Mouse (Mus musculus) erythroblast, adult 5-6 weeks (primary cell): ENCODE measurements around the gene Gemin7. TPM values are rescaled to one million over a fixed set of nuclear protein-coding genes. Genes with fewer than 3 reads are reported as not detected.
A peak's percentile ranks its signal among the peaks of the same experiment; 100 is the strongest.
"Not testable (repeated sequence)": the region's sequence is repeated elsewhere in the genome, so short reads cannot be mapped to it uniquely, and the experiment has no call there.

Source experiments
- ATAC-seq: replicated peaks from 2 replicates; pipeline ENCODE4 v1.8.0; 2016; ENCODE audit warnings: moderate number of reproducible peaks, mild to moderate bottlenecking, moderate TSS enrichment, inconsistent platforms; ENCODE audit not compliant: poor library complexity, low FRiP score, severe bottlenecking
- total RNA-seq, 2 experiments: library from RNA; stranded (forward) in 1 of 2; stranded (reverse) in 1 of 2; fragments of 150-400 nt in 1 of 2; fragments of 200-764, 138-1000 nt in 1 of 2; gene quantifications; 2 replicates each; pipeline versions ENCODE4 v1.2.3 to v1.2.4; 2015 to 2017; ENCODE audit warnings: low replicate concordance in 2 of 2

Gene Gemin7
- total RNA-seq (2015; ENCODE audit: low replicate concordance) (32.0 and 46.7 TPM in 2 replicates), total RNA-seq (2017; ENCODE audit: low replicate concordance) (10.2 and 13.5 TPM in 2 replicates)

- 0 out of 2 replicates have a peak, but pooled peaks have one; percentile 13 for ATAC-seq
Observed at GRCm38 (mm10) chr7:19577141-19577852, at the start of gene Gemin7, which contains the start of gene Zfp296. Gemin7 (minus strand) TSS chr7:19577595. Zfp296 (plus strand) TSS chr7:19577287.

GRCm38 (mm10) chr7:19623433-19623832 is 46.0 kb upstream of the Gemin7 start:
- no peak for ATAC-seq

- ATAC-seq: no peak
Observed at GRCm38 (mm10) chr7:19622241-19622640, 44.8 kb upstream of the Gemin7 start.

GRCm38 (mm10) chr7:19620811-19621210 is 43.4 kb upstream of the Gemin7 start:
- ATAC-seq: no peak

GRCm38 (mm10) chr7:19619004-19619801 is 41.8 kb upstream of the Gemin7 start:
- ATAC-seq: peak; percentile 81

- no peak for ATAC-seq
Observed at GRCm38 (mm10) chr7:19615036-19615577, 37.7 kb upstream of the Gemin7 start.

GRCm38 (mm10) chr7:19610969-19611368 is 33.6 kb upstream of the Gemin7 start:
- ATAC-seq: no peak

- ATAC-seq: no peak
Observed at GRCm38 (mm10) chr7:19609641-19610332, 32.4 kb upstream of the Gemin7 start.

- no peak for ATAC-seq
Observed at GRCm38 (mm10) chr7:19607291-19607690, 29.9 kb upstream of the Gemin7 start.

GRCm38 (mm10) chr7:19604606-19605214 is 27.3 kb upstream of the Gemin7 start:
- ATAC-seq: not testable (repeated sequence)

GRCm38 (mm10) chr7:19603849-19604605 is 26.6 kb upstream of the Gemin7 start, which contains the start of gene Clasrp:
Clasrp (minus strand) TSS chr7:19604486.
- ATAC-seq: peak; percentile 98

GRCm38 (mm10) chr7:19603055-19603454 is 25.7 kb upstream of the Gemin7 start:
- ATAC-seq: no peak

GRCm38 (mm10) chr7:19600562-19600961 is 23.2 kb upstream of the Gemin7 start:
- no peak for ATAC-seq

- peak; percentile 41 for ATAC-seq
Observed at GRCm38 (mm10) chr7:19593061-19593730, 15.8 kb upstream of the Gemin7 start.

GRCm38 (mm10) chr7:19589917-19590316 is 12.5 kb upstream of the Gemin7 start:
- ATAC-seq: peak; percentile 79

GRCm38 (mm10) chr7:19589207-19589606 is 11.8 kb upstream of the Gemin7 start:
- peak; percentile 52 for ATAC-seq

- ATAC-seq: no peak
Observed at GRCm38 (mm10) chr7:19586269-19586668, 8.9 kb upstream of the Gemin7 start.

GRCm38 (mm10) chr7:19580634-19581033 is 3.2 kb upstream of the Gemin7 start:
- ATAC-seq: no peak
